Mouse (Mus musculus): ENCODE results near the gene Mog. TPM values are rescaled to one million over a fixed set of nuclear protein-coding genes. Genes with fewer than 3 reads are reported as not detected.

The Mog gene
- total RNA-seq (2014; fragmentation: Nextera tagmentation) (not detected in 2 replicates), total RNA-seq (2017) (not detected in 2 replicates)

DNA sequence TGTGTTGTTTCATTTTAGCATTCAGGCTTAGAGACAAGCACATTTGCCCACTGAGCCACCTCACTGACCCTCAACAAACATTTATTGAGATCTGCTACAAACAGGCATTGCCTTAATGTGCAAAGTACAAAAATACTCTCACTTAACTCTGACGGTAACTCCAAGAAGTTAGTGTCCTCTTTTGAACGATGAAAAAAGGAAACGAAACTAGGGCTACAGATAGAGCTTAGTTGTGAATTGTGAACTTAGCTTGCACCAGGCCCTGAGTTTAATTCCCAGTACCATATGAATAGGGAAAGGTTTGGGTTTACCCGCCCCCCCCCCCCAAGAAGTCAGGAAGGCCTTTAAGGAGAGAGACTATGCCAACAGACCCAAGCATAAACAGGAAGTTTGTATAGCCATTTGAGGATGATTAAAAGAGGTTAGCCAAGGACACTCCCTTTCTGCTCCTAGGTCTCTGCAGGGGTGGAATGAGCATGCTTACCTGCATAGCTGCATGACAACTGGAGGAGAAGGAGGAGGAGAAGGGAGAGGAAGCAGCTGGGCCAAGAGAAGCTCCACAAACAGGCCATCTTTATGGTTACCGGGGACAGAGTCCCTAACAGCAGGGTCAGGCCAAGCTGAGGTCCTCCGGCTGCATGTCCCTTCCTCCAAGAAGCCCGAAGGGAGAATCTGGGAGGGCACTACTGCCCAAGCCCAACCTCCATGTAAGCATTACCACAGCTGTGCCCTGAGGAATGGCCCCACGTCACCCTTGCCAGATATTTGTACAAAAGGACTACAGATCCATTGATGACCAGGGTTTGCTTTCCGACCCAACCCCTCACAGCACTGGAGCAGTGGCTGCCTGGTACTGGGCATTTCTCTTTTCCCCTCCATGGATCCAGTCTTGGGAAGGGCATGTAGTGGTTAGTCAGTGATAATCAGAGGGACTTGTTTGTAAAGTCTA, at the start of gene Mog:
Gene Mog, minus strand, starts transcription at position 771 of the 949 bp plus-strand sequence.
- no peak for ATAC-seq (replicated peaks; ENCODE audit: low FRiP score, low TSS enrichment, poor library complexity, severe bottlenecking)

DNA sequence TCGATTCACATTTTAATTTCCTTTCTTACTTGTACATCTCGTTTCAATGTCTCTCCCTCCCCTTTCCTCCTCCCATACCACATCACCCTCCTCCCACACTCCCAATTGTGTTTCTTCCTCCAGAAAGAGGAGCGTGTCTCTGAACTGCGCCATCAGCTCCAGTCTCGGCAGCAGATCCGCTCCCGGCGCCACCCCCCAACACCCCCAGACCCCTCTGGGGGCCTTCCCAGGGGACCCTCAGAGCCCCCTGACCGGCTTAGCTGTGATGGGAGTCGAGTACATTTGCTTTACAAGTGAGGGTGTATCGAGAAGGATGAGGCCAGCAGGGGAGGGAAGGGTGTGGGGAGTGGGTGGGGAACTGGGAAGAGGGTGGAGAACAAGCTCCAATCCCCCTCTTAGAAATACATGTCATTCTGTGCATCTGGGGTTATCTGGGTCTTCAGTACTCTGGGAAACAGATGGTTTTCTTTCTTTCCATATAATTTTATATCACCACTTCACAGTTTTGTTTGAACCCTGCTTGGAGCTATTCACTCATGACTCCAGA, 49.6 kb upstream of the Mog start:
- no peak for ATAC-seq (replicated peaks; ENCODE audit: low FRiP score, low TSS enrichment, poor library complexity, severe bottlenecking)

DNA sequence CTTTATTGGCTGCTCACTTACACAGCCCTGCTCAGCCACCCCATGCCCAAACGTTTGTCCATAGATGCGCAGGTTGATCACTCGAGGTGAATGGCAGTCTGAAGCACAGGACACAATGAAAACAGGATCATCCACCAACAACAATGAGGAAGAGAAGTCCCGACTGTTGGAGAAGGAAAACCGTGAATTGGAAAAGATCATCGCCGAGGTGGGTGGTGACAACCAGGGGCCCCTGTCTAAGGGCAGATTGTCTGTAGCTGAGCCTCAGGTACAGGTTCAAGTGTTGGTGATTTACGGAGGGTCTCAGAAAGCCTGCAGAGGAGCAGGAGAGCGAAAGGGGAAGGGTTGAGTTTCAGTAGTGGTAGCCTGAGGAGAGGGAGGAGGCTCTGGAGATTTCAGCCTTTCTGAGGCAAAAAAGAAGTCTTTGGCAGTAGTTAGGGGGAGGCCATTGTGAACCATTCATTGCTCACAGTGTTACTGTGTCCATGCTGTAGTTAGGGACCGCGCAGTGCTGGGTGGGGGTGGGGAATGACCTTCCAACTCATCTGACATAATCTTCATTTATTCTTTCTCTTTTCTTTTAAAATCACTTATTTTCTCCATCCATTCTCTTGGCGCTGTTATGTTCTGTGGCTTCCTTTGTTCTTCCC, 49.0 kb upstream of the Mog start:
- no peak for ATAC-seq (replicated peaks; ENCODE audit: low FRiP score, low TSS enrichment, poor library complexity, severe bottlenecking)

DNA sequence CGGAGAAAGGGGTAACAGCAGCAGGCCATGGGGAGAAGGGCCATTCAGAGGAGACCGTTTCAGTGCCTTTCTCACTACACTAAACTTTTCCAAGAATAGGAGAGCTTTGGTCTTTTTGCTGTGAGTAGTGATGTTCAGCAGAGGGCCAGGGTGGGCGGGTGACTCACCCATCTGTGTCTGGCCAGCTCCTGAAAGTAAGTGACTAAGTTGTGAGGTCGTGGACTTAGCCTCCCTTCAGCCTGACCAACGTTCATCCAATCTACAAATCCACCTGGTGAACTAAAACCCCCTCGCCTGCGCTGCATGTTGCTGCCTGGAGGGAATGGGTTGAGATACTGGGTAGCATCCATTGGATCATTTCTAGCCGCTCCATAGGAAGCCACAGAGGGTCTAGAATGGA, 46.9 kb upstream of the Mog start:
- no peak for ATAC-seq (replicated peaks; ENCODE audit: low FRiP score, low TSS enrichment, poor library complexity, severe bottlenecking)

DNA sequence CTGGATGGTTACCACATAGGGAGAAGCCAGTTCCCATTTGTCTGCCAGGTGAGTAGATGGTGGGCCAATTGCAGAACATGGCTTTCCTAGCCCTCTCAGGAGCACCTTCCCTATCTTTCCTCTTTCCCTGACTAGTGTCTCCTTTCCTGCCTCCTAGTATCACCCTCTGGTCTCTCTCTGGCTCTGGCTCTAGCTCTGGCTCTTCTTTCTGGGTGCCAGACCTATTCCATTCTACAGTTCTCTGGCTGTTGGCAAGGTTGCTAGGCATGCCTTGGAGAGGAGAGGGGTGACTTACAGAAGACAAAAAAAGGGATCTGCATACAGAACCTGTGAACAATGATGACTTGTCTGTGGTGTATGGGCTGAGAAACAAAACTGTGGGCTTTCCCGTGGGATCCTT, 44.7 kb upstream of the Mog start:
- ATAC-seq (replicated peaks; ENCODE audit: low FRiP score, low TSS enrichment, poor library complexity, severe bottlenecking), result no peak

DNA sequence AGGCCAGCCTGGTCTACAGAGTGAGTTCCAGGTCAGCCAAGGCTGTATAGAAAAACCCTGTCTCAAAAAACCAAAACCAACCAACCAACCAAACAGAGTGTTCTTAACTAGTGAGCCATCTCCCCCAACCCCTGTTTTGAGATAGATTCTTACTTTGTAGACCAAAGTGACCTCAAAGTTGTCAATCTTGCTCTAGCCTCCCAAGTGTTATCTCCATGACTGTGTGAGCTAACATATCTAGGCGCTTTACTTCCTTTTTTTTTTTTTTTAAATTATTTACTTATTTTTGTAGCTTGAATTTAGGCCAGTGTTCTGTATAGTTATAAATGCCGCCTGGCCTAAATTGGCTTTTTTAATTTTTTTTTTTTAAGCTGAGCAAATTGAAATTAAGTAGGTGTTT, 42.8 kb upstream of the Mog start:
- no peak for ATAC-seq (replicated peaks; ENCODE audit: low FRiP score, low TSS enrichment, poor library complexity, severe bottlenecking)

DNA sequence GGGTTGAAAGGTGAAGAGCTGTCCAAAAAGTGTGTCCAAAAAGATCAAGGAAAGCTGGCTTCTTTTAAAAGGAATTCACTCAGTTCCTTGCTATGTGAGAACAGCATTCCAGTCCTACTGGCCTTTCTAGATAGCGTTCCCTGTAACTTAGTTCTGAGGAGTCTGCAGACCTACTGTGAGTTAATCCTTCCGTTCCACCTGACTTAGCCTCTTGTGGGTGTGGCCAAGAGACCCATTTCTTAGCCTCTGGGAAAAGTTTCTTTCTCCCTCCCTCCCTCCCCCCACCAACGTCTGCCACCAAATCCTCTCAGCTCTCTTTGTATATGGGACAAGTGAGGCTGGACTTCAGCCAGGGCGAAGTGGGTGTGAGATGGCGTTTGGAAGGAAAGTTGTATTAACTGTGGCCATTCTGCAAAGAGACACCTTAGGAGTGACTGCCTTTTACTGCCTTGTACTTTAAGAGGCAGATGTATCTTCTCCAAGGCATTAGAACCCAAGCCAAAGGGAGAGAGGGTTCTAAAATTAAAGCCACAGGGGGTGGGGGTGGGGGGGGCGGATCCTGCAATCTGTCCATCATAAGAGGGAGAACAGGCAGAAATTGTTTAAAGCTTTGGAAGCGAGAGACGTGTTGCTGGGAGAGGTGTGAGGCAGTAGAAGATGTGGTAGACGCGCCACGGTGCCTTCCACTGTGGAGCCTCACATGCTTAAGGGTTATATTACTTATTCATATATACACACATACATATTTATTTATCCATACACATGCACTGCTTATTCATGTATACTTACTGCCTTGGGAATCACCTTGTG, 40.7 kb upstream of the Mog start:
- no peak for ATAC-seq (replicated peaks; ENCODE audit: low FRiP score, low TSS enrichment, poor library complexity, severe bottlenecking)

DNA sequence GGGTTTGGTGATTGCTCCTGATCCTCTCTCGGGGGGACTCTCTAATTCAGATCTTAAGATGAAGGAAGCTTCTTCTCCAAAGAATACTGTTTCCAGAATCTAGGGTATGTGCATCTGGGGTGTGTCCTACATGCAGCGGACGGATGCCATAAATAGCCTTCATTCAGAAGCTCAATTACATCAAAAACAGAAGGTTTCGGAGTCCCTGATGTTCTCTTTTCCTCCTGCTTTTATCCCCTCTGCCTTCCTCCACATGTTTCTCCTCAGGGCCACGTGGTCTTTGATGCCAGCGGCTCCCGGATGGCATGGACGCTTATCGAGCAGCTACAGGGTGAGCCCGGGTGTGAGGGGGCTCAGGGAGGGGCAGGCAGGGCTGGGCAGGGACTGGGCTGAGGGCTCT, 39.9 kb upstream of the Mog start:
- ATAC-seq (replicated peaks; ENCODE audit: low FRiP score, low TSS enrichment, poor library complexity, severe bottlenecking), result no peak

DNA sequence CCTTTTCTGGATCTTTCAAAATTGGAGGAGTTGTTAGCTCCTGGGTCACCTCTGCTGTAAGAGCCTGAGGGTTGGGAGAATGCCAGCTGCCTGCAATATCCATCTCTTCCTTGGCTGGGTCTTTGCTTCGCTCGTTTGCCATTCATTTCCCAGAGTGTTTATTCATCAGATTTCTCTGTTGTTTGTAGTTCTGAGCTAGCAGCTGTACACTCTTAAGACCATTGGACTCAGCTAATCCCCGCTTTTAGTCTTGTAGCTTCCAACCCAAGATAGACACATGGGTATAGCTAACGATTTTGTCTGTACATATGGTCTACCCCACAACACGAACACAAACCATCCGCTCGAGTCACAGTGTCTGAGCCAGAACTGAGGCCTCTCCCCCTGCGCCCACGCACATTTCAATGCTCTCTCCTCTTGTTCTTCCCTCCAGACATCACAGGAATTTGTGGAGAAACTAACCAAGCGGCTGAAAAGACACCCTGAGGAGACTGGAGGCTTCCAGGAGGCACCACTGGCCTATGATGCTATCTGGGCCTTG, 39.0 kb upstream of the Mog start:
- ATAC-seq (replicated peaks; ENCODE audit: low FRiP score, low TSS enrichment, poor library complexity, severe bottlenecking), result no peak

DNA sequence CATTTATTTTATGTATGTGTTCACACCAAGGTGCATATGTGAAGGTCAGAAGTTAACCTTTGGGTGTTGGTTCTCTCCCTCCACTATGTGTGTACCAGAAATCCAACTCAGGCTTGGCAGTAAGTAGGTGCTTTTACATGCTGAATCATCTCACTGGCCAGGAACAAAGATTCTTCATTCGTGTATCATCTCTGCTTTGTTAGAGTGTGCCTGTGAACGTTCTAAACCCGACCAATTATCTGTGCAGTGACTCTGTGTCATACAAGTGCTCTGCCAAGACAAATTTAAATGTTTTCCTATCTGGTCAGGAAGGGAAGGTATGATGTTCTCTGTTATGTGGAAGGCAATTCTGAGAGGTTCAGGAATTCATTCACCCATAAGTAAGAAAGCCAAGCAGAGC, 38.2 kb upstream of the Mog start:
- no peak for ATAC-seq (replicated peaks; ENCODE audit: low FRiP score, low TSS enrichment, poor library complexity, severe bottlenecking)

DNA sequence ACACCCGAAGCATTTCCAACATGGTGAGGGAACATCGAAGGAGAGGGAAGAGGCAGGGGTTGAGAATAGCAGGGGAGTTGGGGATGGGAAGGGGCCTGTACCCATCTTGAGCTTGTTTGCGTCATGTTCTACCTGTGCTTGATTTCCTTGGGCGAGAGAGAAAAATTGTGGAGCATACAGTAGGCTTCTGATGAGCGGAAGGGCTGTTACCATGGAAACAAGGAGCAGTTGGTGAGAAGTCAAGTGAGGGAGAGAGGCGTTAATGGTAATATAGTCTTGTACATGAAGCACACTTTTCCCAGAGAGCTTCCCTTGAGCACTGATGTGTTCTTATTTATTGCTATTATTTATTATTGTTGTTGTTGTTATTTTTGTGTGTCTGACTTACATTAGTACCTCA, 33.8 kb upstream of the Mog start:
- no peak for ATAC-seq (replicated peaks; ENCODE audit: low FRiP score, low TSS enrichment, poor library complexity, severe bottlenecking)

DNA sequence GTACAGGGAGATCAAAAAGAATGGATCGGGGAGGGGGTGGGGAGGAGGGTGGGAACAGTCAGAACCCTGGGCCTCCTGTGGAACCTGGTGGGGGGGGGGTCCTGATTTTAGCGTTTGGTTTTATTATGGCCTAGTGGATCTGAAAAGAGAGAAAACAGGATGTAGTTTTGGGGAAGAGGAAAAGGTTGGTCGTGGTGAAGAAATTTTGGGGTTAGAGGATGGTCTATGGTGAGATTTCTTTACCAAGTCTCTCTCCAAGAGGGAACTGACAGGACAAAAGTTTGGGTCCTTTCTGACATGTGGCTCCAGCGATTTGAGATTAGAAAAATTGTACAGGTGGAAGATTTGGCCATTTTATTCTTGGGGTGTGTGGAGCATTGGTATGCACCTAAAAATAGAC, 28.5 kb upstream of the Mog start:
- no peak for ATAC-seq (replicated peaks; ENCODE audit: low FRiP score, low TSS enrichment, poor library complexity, severe bottlenecking)

DNA sequence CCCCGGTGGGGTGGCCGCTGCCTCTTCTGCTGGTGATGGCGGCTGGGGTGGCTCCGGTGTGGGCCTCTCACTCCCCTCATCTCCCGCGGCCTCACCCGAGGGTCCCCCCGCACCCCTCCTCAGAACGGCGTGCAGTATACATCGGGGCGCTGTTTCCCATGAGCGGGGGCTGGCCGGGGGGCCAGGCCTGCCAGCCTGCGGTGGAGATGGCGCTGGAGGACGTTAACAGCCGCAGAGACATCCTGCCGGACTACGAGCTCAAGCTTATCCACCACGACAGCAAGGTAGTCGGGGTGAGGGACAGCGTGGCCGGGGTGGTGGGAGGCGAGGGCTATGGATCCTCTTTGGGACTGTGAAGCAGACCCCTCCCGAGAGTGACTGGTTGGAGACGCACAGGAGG, 27.7 kb upstream of the Mog start:
- ATAC-seq (replicated peaks; ENCODE audit: low FRiP score, low TSS enrichment, poor library complexity, severe bottlenecking), result no peak

DNA sequence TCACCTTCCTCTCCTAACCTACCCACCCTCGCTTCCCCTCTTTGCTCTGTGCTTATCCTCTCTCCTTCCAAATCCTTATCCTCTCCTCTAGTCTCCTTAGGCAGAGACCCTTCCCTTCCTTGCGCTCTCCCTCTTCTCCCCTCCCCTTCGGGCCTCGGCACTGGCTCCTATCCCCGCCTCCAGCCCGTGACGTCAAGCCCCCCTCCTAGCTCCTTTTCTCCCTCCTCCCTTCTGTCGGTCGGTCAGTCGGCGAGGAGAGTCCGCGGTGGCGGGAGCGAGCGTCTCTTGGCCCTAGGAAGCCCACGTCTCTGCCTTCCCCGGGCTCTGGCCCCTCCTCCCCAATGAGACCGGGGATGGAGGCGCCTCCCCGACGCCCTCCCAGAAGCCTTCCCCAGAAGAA, 27.2 kb upstream of the Mog start:
- ATAC-seq (replicated peaks; ENCODE audit: low FRiP score, low TSS enrichment, poor library complexity, severe bottlenecking), result 0 out of 2 replicates have a peak, but pooled peaks have one; percentile 18

DNA sequence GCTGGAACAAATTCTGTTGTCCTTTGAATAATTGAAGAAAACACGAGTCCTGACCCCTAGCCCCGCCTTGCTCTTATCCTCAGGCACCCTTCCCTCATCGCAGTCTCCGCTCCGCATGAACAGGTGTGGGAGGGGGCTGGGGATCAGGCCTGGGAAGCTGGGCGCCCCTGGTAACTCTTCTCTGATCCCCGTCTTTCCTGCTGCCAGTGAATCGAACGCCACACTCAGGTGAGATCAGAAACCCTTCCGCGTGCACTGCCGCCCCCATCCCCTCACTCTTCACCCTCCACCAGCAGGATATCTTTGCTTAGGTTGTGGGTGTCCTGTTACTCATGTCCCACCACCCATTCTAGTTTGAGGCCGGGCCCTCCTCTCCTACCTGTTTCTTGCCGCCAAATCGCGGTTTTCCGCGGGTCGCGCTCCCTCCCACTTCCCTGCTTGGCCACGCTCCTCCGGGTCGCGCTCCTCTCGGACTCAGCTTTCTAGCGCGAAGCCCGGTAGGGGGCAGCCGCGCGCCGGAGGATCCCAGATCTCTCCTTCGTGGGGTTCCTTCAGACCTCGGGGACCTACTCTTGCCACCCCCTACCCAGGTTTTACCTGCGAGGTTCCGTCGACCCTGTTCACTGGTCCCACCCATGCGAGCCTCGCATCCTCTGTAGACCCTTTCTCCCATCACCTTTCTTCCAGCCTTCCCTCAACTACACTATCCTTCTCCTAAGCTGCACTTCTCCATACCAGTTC, 26.5 kb upstream of the Mog start:
- peak; percentile 52; the same call in 1 of the 2 replicates for ATAC-seq (replicated peaks; ENCODE audit: low FRiP score, low TSS enrichment, poor library complexity, severe bottlenecking)

DNA sequence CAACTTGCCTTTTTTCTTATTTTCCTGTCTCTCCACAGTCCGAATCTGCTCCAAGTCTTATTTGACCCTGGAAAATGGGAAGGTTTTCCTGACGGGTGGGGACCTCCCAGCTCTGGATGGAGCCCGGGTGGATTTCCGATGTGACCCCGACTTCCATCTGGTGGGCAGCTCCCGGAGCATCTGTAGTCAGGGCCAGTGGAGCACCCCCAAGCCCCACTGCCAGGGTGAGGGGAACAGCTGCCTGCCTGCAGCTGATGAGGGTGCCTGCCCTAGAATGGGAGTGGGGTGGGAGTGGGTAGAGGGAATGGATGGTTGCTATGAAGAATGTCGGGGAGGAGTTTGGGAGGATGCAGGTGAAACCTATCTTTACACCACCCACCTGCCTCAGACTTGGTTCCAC, 25.2 kb upstream of the Mog start:
- no peak for ATAC-seq (replicated peaks; ENCODE audit: low FRiP score, low TSS enrichment, poor library complexity, severe bottlenecking)

DNA sequence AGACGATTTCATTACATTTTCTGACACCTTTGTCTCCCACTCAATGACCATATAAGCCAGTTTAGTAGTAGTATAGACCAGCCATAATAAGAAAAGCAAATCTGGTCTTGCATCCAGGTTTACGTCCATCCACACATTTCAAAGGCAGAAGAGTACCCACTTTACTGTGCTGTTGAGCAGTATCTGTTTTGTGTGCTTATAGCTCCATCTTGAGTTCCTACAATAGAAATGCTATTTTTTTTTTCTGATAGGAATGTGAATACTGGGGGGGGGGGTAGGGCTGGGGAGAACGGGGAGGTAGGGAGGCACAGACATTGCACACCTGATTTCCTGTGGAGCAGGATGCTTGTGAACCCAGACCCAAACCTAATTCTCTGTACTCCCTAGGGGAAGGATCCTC, 24.8 kb upstream of the Mog start:
- no peak for ATAC-seq (replicated peaks; ENCODE audit: low FRiP score, low TSS enrichment, poor library complexity, severe bottlenecking)

DNA sequence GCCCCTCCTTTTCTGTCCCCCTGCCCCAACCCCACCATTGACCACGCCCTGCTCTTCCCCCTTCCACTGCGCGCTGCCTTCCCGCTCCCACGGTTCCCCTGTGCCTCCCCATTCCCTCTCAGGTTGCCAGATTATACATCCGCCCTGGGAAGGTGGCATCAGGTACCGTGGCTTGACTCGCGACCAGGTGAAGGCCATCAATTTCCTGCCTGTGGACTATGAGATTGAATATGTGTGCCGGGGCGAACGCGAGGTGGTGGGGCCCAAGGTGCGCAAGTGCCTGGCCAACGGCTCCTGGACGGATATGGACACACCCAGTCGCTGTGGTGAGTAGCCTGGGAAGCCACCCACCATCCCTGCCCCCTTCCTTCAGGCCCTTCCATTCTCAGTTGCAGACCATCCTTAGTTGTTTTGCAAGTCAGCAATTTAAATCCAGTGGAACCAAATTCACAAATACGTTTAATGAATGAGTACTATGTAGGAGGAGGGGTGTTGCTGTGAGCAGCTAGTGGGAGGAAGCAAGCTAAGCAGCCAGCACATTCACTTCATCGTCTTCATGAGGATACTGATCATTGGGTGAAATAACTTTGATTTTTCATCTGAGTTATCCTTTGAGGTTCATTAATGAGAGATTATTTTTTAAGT, 24.3 kb upstream of the Mog start:
- ATAC-seq (replicated peaks; ENCODE audit: low FRiP score, low TSS enrichment, poor library complexity, severe bottlenecking), result no peak

Measured in megakaryocyte-erythroid progenitor cell, adult 5-6 weeks (primary cell).